Mouse (Mus musculus) forebrain, embryonic 12.5 days (tissue): Measurements from ENCODE around the gene Prss53. TPM values are rescaled to one million over a fixed set of nuclear protein-coding genes. Genes with fewer than 3 reads are reported as not detected.

ENCODE experiments used
- ATAC-seq: fragments of 200-750 bp; cut with Nextera tagmentation; 2 replicates; pipeline ENCODE4 v1.8.0; 2017; ENCODE audit warnings: moderate TSS enrichment; ENCODE audit not compliant: low FRiP score
- H3K27ac ChIP-seq: fragments of 300-500 bp; sonication (generic); 2 replicates; pipeline ENCODE4 v1.5.1; 2016; ENCODE audit warnings: mild to moderate bottlenecking
- H3K27me3 ChIP-seq: fragments of 300-500 bp; sonication (generic); 2 replicates; pipeline ENCODE4 v1.6.1; 2016; ENCODE audit warnings: mild to moderate bottlenecking
- H3K36me3 ChIP-seq: fragments of 300-500 bp; sonication (generic); replicated peaks from 2 replicates; pipeline ENCODE4 v1.6.1; 2016; ENCODE audit warnings: mild to moderate bottlenecking
- H3K4me1 ChIP-seq: fragments of 300-500 bp; sonication (generic); 2 replicates; pipeline ENCODE4 v1.6.1; 2016
- H3K4me2 ChIP-seq: fragments of 300-500 bp; sonication (generic); 2 replicates; pipeline ENCODE4 v1.6.1; 2016; ENCODE audit warnings: mild to moderate bottlenecking, moderate library complexity
- H3K4me3 ChIP-seq: fragments of 300-500 bp; sonication (generic); replicated peaks from 2 replicates; pipeline ENCODE4 v1.5.1; 2016; ENCODE audit warnings: mild to moderate bottlenecking
- H3K9ac ChIP-seq: fragments of 300-500 bp; sonication (generic); 2 replicates; pipeline ENCODE4 v1.6.1; 2016; ENCODE audit warnings: mild to moderate bottlenecking
- H3K9me3 ChIP-seq: fragments of 300-500 bp; sonication (generic); 2 replicates; pipeline ENCODE4 v1.6.1; 2016
- WGBS: fragments of 180-500 bp; shearing (Covaris S2); methylation state at CpG from one replicate; pipeline ENCODE4 v1.1.7; 2016; 5-methylcytosine and 5-hydroxymethylcytosine counted together
- polyA plus RNA-seq: library from polyadenylated mRNA; unstranded; fragments of >200 nt; fragmentation: Nextera tagmentation; extraction: Ambion mirVana; gene quantifications from 2 replicates; pipeline ENCODE4 v1.2.1, GENCODE M21; 2016

The Prss53 gene
- polyA plus RNA-seq, 1 experiment from 2014 or later, result 0.49 TPM

DNA sequence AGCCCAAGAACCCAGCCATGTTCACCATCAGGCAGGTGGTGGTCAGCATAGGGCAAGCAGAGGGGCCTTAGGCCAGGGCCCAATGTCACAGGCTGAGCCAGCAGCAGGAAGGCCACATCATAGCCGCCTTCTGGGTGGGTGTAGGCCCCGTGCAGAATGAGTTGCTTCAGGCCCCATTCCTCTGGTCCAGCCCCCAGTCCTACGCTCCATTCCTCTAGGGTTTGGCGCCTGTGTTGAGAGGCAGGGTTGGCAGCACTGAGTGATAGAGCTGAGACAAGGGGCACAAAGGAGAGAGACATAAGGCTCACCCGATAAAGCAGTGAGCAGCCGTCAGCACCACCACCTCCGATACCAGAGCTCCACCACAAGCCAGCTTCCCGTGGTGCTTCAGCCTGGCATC lies 3.6 kb downstream of the Prss53 start:
- Histone ChIP-seq H3K36me3 (peaks cover 85% of the 10 kb centered on the region), H3K27me3 (no peaks in the 10 kb centered on the region), H3K4me1 (peaks cover 22% of the 10 kb centered on the region), H3K27ac (no peak overlapping the region), H3K4me3 (no peak overlapping the region), H3K9me3 (no peaks in the 10 kb centered on the region), H3K4me2 (no peak overlapping the region), H3K9ac (no peak overlapping the region)
- no peak for ATAC-seq
- WGBS, result 86% methylated on average over 8 of the region's 8 CpGs

DNA sequence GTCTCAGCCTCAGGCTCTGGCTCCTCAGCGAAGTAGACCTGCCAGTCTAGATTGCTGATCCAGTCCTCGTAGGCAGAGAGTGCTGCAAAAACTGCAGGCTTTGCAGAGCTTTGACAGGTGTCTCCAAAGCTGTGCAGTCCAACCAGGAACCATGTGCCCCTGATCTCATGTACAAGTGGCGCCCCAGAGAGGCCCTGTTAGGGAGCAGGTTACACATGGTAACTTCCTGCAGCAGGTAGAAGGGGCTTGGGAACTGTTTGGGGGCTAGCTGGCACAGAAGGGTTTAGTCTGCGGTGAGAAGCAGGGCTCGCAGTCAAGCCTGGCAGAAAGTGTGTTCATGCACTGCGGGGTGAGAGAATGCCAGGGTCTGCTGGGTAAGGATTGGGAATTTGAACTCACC lies 4.2 kb downstream of the Prss53 start:
- Histone ChIP-seq H3K36me3 (peaks cover 92% of the 10 kb centered on the region), H3K4me2 (no peak overlapping the region), H3K9ac (no peak overlapping the region), H3K27me3 (no peaks in the 10 kb centered on the region), H3K27ac (no peak overlapping the region), H3K4me3 (no peak overlapping the region), H3K4me1 (peaks cover 22% of the 10 kb centered on the region), H3K9me3 (no peaks in the 10 kb centered on the region)
- WGBS, result 93% methylated on average over 6 of the region's 6 CpGs
- ATAC-seq, result no peak

DNA sequence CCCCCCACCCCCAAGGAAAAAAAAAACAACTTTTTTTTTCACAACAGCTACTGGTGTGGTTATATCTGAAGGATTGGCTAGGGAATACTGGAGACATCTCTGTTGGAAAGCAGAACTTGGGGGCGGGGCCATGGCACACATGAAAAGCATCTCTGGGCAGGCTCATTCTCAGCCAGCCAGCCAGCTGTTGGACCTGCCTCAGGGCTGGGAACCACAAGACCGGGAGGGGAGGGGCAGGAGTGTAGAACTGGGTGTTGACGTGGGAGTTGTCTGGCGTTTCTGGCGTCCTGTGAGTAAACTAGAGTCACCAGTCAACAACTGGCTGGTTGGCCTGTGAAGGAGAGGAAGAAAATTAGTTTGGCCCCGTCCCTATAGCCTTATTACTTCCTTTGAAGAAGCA lies 4.8 kb downstream of the Prss53 start:
- Histone ChIP-seq H3K27me3 (no peaks in the 10 kb centered on the region), H3K9me3 (no peaks in the 10 kb centered on the region), H3K4me1 (peaks cover 22% of the 10 kb centered on the region), H3K36me3 (peaks cover 98% of the 10 kb centered on the region), H3K4me3 (no peak overlapping the region), H3K4me2 (no peak overlapping the region), H3K9ac (no peak overlapping the region), H3K27ac (no peak overlapping the region)
- WGBS, result 80% methylated on average over 6 of the region's 6 CpGs
- ATAC-seq, result no peak

DNA sequence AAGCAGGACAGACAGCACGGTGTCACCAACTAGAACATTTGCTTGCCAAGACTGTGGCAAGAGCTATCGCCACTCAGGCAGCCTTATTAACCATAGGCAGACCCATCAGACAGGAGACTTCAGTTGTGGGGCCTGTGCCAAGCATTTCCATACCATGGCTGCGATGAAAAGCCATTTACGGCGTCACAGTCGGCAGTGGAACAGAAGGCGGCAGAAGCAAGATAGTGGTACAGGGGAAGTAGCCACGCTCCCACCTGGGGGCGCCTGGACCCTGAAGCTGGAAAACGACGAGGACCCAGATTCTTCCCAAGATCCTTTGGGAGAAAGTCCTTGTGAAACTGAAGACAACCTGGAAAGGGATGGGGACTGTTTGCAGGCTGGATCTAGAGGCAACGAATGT lies 10.3 kb downstream of the Prss53 start:
- H3K4me2 ChIP-seq, result no peak overlapping the region
- no peak for ATAC-seq
- H3K4me3 ChIP-seq, result no peak overlapping the region
- H3K36me3 ChIP-seq, result peaks cover 77% of the 10 kb centered on the region
- H3K4me1 ChIP-seq, result peaks cover 31% of the 10 kb centered on the region
- 87% methylated on average over 12 of the region's 12 CpGs for WGBS
- no peaks in the 10 kb centered on the region for H3K27me3 ChIP-seq
- no peaks in the 10 kb centered on the region for H3K9me3 ChIP-seq
- no peak overlapping the region for H3K27ac ChIP-seq
- H3K9ac ChIP-seq, result no peak overlapping the region

DNA sequence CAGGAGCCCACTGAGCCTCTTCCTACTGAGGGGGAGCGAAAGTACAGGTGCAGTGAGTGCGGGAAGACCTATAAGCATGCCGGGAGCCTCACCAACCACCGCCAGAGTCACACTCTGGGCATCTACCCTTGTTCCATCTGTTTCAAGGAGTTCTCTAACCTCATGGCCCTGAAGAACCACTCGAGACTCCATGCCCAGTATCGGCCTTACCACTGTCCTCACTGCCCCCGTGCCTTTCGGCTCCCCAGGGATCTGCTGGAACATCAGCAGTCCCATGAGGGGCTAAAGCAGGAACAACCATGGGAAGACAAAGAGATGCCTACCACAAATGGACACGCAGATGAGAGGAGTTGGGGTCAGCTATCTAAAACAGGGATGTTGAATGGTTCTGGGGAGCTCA lies 11.5 kb downstream of the Prss53 start:
- no peak for ATAC-seq
- H3K4me3 ChIP-seq, result no peak overlapping the region
- WGBS, result 95% methylated on average over 9 of the region's 9 CpGs
- H3K4me1 ChIP-seq, result peaks cover 34% of the 10 kb centered on the region
- no peak overlapping the region for H3K4me2 ChIP-seq
- peaks cover 66% of the 10 kb centered on the region for H3K36me3 ChIP-seq
- no peak overlapping the region for H3K9ac ChIP-seq
- H3K27me3 ChIP-seq, result no peaks in the 10 kb centered on the region
- no peak overlapping the region for H3K27ac ChIP-seq
- no peaks in the 10 kb centered on the region for H3K9me3 ChIP-seq

GRCm38 (mm10) chr7:127876467-127877348 lies 14.1 kb downstream of the Prss53 start, which contains the start of gene Zfp668:
Zfp668 (minus strand) TSS chr7:127876828.
- H3K4me2 ChIP-seq, result peak within 1 kb of the TSS; percentile 92
- WGBS, result under 1% methylated on average over 60 of the region's 60 CpGs
- H3K36me3 ChIP-seq, result peaks cover 46% of the 10 kb centered on the region
- peak within 1 kb of the TSS; percentile 100 for H3K27ac ChIP-seq
- H3K4me3 ChIP-seq, result peak within 1 kb of the TSS; percentile 95
- no peaks in the 10 kb centered on the region for H3K27me3 ChIP-seq
- ATAC-seq, result peak; percentile 64
- H3K4me1 ChIP-seq, result peaks cover 26% of the 10 kb centered on the region
- peak within 1 kb of the TSS; percentile 97 for H3K9ac ChIP-seq
- H3K9me3 ChIP-seq, result no peaks in the 10 kb centered on the region

- Histone ChIP-seq H3K36me3 (peaks cover 46% of the 10 kb centered on the region), H3K27ac (peak within 1 kb of the TSS; percentile 100), H3K27me3 (no peaks in the 10 kb centered on the region), H3K9ac (peak within 1 kb of the TSS; percentile 97), H3K4me2 (peak within 1 kb of the TSS; percentile 92), H3K9me3 (no peaks in the 10 kb centered on the region), H3K4me3 (peak within 1 kb of the TSS; percentile 95), H3K4me1 (peaks cover 26% of the 10 kb centered on the region)
- WGBS, result under 1% methylated on average over 41 of the region's 41 CpGs
- ATAC-seq, result peak; percentile 90
Observed at GRCm38 (mm10) chr7:127876041-127876466, 14.7 kb downstream of the Prss53 start, which contains the start of gene Zfp646. Zfp646 (plus strand) TSS chr7:127876221.

DNA sequence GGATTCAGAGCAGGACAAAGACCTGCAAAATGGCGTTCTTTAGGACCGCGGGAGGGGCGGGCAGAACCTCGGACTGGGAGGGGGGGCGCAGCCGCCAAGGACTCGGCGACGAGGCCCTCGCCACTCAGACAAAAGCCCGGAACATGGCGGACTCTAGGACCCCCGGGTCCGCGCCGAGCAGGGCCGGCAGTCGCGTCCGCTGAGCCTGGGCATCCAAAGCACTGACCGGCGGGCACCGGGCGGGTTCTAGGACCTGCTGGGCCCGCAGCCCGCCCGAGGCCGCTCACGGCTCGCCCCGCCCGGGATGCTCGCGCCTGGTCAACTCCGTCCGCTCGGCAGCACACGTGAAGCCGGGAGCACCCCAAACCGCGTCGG lies 15.2 kb downstream of the Prss53 start:
- H3K36me3 ChIP-seq, result peaks cover 43% of the 10 kb centered on the region
- peak overlapping the region; percentile 92 for H3K4me2 ChIP-seq
- peaks cover 26% of the 10 kb centered on the region for H3K4me1 ChIP-seq
- H3K27ac ChIP-seq, result peak overlapping the region; percentile 100
- H3K4me3 ChIP-seq, result peak overlapping the region; percentile 95
- WGBS, result 0% methylated on average over 43 of the region's 43 CpGs
- H3K9ac ChIP-seq, result peak overlapping the region; percentile 97
- peak; percentile 96 for ATAC-seq
- no peaks in the 10 kb centered on the region for H3K27me3 ChIP-seq
- no peaks in the 10 kb centered on the region for H3K9me3 ChIP-seq

GRCm38 (mm10) chr7:127874812-127875626 lies 15.8 kb downstream of the Prss53 start:
- peak; percentile 40 for ATAC-seq
- Histone ChIP-seq H3K4me2 (peak overlapping the region; percentile 92), H3K36me3 (peaks cover 41% of the 10 kb centered on the region), H3K4me3 (peak overlapping the region; percentile 95), H3K27me3 (no peaks in the 10 kb centered on the region), H3K27ac (peak overlapping the region; percentile 100), H3K9ac (peak overlapping the region; percentile 97), H3K4me1 (peaks cover 26% of the 10 kb centered on the region), H3K9me3 (no peaks in the 10 kb centered on the region)
- WGBS, result 4% methylated on average over 20 of the region's 20 CpGs

- H3K4me2 ChIP-seq, result no peak overlapping the region
- no peak overlapping the region for H3K27ac ChIP-seq
- 77% methylated on average over 5 of the region's 5 CpGs for WGBS
- no peaks in the 10 kb centered on the region for H3K27me3 ChIP-seq
- no peak overlapping the region for H3K9ac ChIP-seq
- no peak for ATAC-seq
- H3K4me1 ChIP-seq, result peaks cover 17% of the 10 kb centered on the region
- H3K9me3 ChIP-seq, result no peaks in the 10 kb centered on the region
- no peak overlapping the region for H3K4me3 ChIP-seq
- peaks cover 52% of the 10 kb centered on the region for H3K36me3 ChIP-seq
Observed at GRCm38 (mm10) chr7:127870136-127870821, 20.5 kb downstream of the Prss53 start.

- peaks cover 13% of the 10 kb centered on the region for H3K4me1 ChIP-seq
- WGBS, result 82% methylated on average over 3 of the region's 3 CpGs
- H3K9ac ChIP-seq, result no peak overlapping the region
- H3K9me3 ChIP-seq, result no peaks in the 10 kb centered on the region
- no peaks in the 10 kb centered on the region for H3K27me3 ChIP-seq
- H3K27ac ChIP-seq, result no peak overlapping the region
- no peak overlapping the region for H3K4me2 ChIP-seq
- H3K4me3 ChIP-seq, result no peak overlapping the region
- ATAC-seq, result no peak
- peaks cover 62% of the 10 kb centered on the region for H3K36me3 ChIP-seq
Observed at GRCm38 (mm10) chr7:127869149-127869810, 21.5 kb downstream of the Prss53 start.
